Mouse (Mus musculus) heart, adult 18-20 months (tissue): ENCODE results near the gene Cox19. TPM values are rescaled to one million over a fixed set of nuclear protein-coding genes. Genes with fewer than 3 reads are reported as not detected.
"Not testable (repeated sequence)": the region's sequence is repeated elsewhere in the genome, so short reads cannot be mapped to it uniquely, and the experiment has no call there.

Experiments used
- DNase-seq, 2 experiments: peaks; one replicate each; pipeline ENCODE4 v3.0.0; 2021 to 2022; ENCODE audit warnings: mixed read lengths in 1 of 2
- total RNA-seq, 2 experiments: library from RNA; stranded (reverse); gene quantifications; 2 replicates each; pipeline ENCODE4 v1.2.3; 2021

Cox19 gene
- total RNA-seq, 2 experiments from 2014 or later, result 82.6 to 103 TPM

- peak; percentile 87 to 99 for DNase-seq
Observed at GRCm38 (mm10) chr5:139364260-139364910, 13.2 kb upstream of the Cox19 start.

DNA sequence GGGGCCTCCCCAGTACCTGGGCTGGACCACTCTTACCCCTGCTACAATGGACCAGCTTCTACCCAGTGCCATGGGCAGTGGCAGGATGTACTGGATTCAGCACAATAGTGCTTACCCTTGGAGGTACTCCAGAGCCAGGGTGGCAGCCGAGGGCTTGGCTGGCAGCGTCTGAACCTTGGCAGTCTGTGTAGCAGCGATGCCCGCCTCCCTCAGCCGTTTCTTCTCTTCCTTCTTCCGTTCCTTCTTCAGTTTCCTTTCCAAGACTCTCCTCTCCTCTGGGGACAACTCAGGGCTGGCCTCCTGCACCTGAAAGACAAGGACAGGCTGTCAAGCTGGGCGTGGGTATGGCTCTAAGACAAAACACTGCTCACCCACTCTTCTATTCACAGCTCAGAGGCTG is 12.6 kb upstream of the Cox19 start:
- no peak for DNase-seq

- DNase-seq, result no peak
Observed at GRCm38 (mm10) chr5:139359244-139359643, 8.0 kb upstream of the Cox19 start.

DNA sequence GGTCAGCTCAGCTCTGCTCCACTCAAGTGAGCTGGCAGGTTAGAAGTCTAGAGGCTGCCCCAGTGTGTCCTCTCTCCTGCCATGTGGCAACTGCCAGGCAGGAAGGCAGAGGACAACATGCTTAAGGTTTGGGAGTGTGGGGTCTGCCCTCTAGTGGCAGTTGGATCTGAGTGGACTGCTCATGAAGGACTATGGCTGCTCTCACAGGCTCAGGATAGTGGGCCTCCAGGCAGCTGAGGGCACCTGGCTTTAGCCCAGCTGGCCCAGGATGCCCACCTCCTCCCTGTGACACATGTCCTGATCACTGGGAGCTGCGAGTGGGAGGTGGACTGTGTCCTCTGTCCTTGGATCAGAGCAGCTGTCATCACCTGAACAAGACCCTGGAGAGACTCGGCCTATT is 7.4 kb upstream of the Cox19 start:
- DNase-seq, result peak; percentile 48 to 53

DNA sequence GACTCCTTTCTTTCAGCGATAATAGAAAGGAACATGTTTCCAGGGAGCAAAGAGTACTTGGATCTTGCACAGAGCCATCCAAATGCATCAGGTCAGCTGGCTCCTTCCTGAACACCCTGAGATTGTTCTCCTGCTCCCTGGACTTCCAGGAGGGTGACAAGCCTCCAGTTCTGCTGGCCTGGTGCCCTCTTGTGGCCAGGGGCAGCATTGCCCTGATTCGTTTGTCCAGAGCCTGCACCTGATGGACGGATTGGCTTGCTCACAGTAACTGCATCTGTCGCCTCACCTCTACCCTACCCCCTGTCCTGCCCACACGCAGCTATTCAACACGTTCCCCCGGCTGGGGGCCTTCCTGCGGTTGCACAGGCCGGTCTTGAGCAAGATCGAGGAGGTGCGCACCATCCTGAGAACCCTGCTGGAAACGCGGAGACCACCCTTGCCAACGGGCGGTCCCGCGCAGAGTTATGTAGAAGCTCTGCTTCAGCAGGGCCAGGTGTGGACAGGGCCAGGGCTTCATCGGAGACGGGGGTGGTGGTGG is 4.1 kb upstream of the Cox19 start:
- peak; percentile 75 to 88 for DNase-seq

- DNase-seq, result no peak
Observed at GRCm38 (mm10) chr5:139353946-139354345, 2.7 kb upstream of the Cox19 start.

DNA sequence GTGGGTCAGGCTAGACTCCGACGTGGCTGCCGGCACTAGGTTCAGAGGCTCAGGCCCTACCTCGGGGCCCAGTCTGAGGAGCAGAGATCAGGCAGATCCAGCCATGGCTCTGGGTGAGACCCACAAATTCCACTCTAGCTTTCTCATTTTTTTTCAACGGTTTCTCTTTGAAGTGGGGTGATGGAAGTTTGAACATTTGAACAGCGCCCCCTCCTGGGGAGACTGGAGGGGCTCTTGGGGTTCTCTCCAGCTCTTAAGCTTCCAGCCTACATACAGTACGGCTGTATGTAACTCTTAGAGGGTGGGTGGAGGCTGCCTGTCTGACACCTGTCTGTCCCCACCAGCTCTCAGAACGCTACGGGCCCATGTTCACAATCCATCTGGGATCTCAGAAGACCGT is 2.3 kb upstream of the Cox19 start:
- DNase-seq, result no peak

GRCm38 (mm10) chr5:139352317-139352716 is 1.1 kb upstream of the Cox19 start, which contains the start of gene Cyp2w1:
Gene Cyp2w1, plus strand, starts transcription at chr5:139352617.
- no peak for DNase-seq

- DNase-seq, result no peak
Observed at GRCm38 (mm10) chr5:139351628-139352027, 410 bp upstream of the Cox19 start.

DNA sequence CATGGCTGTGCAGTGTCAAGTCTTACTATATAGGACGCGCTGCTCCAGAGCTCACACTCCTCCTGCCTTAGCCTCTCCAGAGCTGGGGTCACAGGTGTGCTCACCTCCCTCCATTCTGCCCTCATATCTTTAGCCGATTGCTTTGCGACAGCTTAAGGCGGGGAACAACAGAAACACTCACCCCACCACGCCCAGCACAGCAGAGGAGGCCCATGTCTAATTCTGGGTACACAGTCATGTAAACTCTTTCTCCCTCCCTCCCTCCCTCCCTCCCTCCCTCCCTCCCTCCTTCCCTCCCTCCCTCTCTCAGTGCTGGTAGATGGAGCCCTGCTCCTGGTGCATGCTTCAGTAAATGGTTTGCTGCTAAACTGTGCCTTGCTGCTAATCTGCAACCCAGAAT is 1.5 kb downstream of the Cox19 start:
- DNase-seq, result no peak

DNA sequence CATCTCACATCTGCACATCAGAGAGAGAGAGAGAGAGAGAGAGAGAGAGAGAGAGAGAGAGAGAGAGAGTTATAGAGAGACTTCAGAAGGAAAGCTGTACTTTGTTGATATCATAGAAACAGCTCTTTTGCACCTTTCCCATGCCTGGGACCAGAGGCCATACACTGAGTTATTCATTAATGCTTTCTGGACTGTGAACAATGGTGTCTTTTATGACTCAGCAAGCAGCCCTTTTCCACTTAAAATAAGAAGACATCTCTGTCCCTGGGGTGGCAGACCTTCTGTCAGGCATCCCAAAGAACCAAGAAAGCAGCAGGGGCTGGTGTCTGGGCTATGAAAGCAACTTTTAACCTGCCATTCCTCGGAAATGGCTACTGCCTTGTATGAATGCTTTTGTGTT is 4.0 kb downstream of the Cox19 start:
- DNase-seq, result no peak

- DNase-seq, result no peak
Observed at GRCm38 (mm10) chr5:139345364-139345714, 5.9 kb downstream of the Cox19 start.

DNA sequence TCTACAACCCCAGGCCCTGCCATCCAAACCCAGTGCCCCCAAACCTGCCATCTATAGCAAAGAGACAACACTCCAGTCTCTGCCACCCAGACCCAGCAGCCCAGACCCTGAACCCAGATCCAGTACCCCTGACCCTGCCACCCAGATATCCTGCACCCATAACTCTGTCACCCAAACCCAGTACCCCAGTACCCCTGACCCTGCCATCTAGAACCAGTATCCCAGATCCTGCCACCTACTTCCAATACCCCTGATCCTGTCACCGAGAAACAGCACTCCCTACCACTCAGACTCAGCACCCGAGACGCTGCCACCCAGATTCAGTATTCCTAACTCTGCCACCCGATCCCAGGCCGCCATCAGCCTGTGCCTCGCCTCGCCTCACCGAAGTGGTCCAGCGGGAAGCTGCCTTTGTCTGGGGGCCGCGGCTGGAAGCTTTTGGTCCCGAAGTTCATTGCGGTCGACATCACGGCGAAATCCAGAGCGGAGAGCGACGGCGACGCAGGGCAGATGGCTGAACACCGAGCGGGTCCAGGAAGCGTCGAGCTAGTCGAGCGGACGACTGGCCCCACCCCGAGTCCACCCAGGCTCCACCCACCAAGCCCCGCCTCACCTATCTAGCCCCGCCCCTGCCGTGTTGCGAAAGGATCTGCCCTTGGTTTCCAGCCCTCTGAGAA is 6.4 kb downstream of the Cox19 start:
- DNase-seq, result peak; percentile 96 to 99

DNA sequence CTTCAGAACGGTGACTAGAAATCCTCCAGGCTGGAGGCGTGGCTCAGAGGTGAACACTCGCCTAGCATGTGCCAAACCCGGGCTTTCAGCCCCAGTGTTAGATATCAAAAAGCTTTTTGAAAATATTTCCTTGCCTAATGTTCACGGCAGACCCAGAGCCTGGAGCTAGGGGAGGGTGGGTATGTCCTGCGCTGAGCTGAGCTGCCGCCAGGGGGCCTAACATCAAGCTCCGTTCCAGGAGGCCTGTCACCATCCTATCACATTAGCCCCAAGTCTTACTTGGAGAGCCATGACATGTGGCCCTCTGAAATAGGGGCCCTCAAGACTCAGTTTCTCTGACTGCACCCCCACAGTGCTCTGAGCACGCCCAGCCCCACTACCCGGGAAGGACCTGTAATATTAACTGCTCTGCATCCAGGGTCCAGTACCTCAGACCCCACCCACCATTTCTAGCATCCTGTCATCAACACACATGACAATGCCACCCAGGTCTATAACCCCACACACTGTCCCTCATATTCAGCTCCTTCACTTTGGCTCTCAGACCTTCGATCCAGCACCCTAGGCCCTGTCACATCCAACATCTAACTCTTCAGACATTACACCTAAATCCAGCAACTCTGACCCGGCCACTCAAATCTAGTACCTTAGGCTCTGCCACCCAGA is 7.1 kb downstream of the Cox19 start:
- peak; percentile 78 to 84 for DNase-seq

- no peak for DNase-seq
Observed at GRCm38 (mm10) chr5:139338891-139339290, 12.3 kb downstream of the Cox19 start.

GRCm38 (mm10) chr5:139338403-139338802 is 12.8 kb downstream of the Cox19 start:
- DNase-seq, result no peak

- peak; percentile 43 to 49 for DNase-seq
Observed at GRCm38 (mm10) chr5:139337826-139338370, 13.3 kb downstream of the Cox19 start.

DNA sequence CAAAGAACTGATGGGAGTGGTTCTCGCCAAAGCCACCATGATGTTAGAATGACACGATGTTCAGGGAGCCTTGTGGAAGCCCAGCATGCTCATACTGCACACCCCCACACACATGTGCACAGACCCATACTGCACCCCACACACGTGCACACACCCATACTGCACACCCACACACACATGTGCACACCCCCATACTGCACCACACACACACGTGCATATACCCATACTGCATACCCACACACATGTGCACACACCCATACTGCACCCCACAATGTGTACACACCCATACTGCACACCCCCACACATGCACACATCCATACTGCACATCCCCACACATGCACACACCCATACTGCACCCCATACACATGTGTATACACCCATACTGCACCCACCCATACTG is 15.6 kb downstream of the Cox19 start:
- no peak for DNase-seq

GRCm38 (mm10) chr5:139334394-139334793 is 16.8 kb downstream of the Cox19 start:
- DNase-seq, result not testable (repeated sequence)

GRCm38 (mm10) chr5:139333301-139334013 is 17.8 kb downstream of the Cox19 start:
- no peak for DNase-seq

GRCm38 (mm10) chr5:139332590-139333272 is 18.5 kb downstream of the Cox19 start:
- DNase-seq, result no peak

GRCm38 (mm10) chr5:139331742-139332141 is 19.5 kb downstream of the Cox19 start:
- peak; percentile 69 to 93 for DNase-seq
